Comparison of ENCODE assay signal across 16 mouse cellular contexts in the genomic region with DNA sequence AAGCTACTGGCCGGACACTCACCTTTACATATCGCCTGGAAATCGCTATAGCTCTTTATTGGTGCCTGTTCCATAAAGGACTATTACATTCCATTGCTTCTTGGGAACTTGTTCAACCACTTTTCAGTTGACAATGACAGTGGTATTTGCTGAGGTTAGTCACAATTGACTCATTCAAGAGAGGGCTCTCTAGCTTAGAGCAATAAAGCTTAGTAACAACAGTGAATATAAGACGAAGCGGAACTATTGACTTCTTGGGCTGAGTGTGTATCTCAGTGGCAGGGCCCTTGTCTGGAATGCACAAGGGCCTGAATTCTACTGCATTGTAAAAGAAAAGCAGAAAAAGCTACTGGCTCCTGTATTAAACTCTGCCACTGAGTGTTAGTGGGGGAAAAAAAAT. TPM values are rescaled to one million over a fixed set of nuclear protein-coding genes. Genes with fewer than 3 reads are reported as not detected.
A peak's percentile ranks its signal among the peaks of the same experiment; 100 is the strongest.
DNase-seq lines count a peak whose midpoint lies in the region; ATAC-seq and TF ChIP-seq lines count a peak whose summit lies in the region.
"Had no signal": no experiment of that assay in that cellular context is flagged by ENCODE, and none has a peak within 500 bp of the region (broad histone marks: within the 10 kb centered on the region; RNA-seq: fewer than 3 reads in every experiment).

No protein-coding gene starts in this region.

- no peak overlapping the region for H3K27ac ChIP-seq in embryonic facial prominence, embryonic 14.5 days (replicated peaks; ENCODE audit: low read depth, low read length)
- H3K27ac ChIP-seq in embryonic facial prominence, embryonic 10.5 days (replicated peaks), result no peak overlapping the region
- peak overlapping the region; percentile 75 for H3K27ac ChIP-seq in left cerebral cortex, adult 2 months
- peak overlapping the region; percentile 25; the same call in 1 of the 2 replicates for H3K27ac ChIP-seq in bone marrow macrophage, adult 2 months (ENCODE audit: insufficient read depth, low read depth, low read length)
- H3K27ac ChIP-seq in liver, postnatal 0 days (ENCODE audit: low read depth), result no peak overlapping the region
- H3K27ac ChIP-seq: limb, embryonic 12.5 days; neural tube, embryonic 15.5 days had no signal

- H3K4me2 ChIP-seq in embryonic facial prominence, embryonic 14.5 days (ENCODE audit: low read depth, low read length), result no peak overlapping the region
- H3K4me2 ChIP-seq in liver, postnatal 0 days (ENCODE audit: low read depth, low read length), result peak overlapping the region; percentile 65
- H3K4me2 ChIP-seq: limb, embryonic 12.5 days; neural tube, embryonic 15.5 days had no signal

- 78% methylated on average over 5 of the region's 5 CpGs for WGBS in embryonic facial prominence, embryonic 14.5 days
- 86% methylated on average over 5 of the region's 5 CpGs for WGBS in embryonic facial prominence, embryonic 10.5 days
- 91% methylated on average over 5 of the region's 5 CpGs for WGBS in liver, postnatal 0 days (ENCODE audit: insufficient replicate concordance)

- no peak overlapping the region for H3K9ac ChIP-seq in embryonic facial prominence, embryonic 14.5 days (ENCODE audit: low read depth, low read length)
- H3K9ac ChIP-seq in liver, postnatal 0 days (replicated peaks), result no peak overlapping the region
- H3K9ac ChIP-seq: limb, embryonic 12.5 days; neural tube, embryonic 15.5 days had no signal

- TF ChIP-seq POLR2A in bone marrow macrophage, adult 2 months (IDR thresholded peaks at IDR 0.05; ENCODE audit: borderline replicate concordance, low read depth, low read length), result no peak

- DNase-seq in embryonic facial prominence, embryonic 14.5 days (ENCODE audit: low spot score), result peak; percentile 46
- no peak for DNase-seq in embryonic facial prominence, embryonic 10.5 days (ENCODE audit: low spot score)
- no peak for DNase-seq in left cerebral cortex, adult 2 months (ENCODE audit: extremely low spot score in 1 of 2, low spot score in 2 of 2)
- DNase-seq in left cerebral cortex, postnatal 14 days (ENCODE audit: low spot score in 2 of 2), result no peak
- no peak for DNase-seq in liver, postnatal 0 days
- no peak for DNase-seq in urinary bladder, postnatal 36 days (ENCODE audit: low spot score in 2 of 2)
- no peak for DNase-seq in thymus, postnatal 25 days
- DNase-seq: cerebellum, adult 11 months; gastrocnemius, postnatal 14 days; kidney, postnatal 14 days; layer of hippocampus, postnatal 36 days; thymus, adult 2 months had no signal

- no peak for TF ChIP-seq CTCF in left cerebral cortex, adult 2 months (IDR thresholded peaks at IDR 0.05)
- TF ChIP-seq CTCF in bone marrow macrophage, adult 2 months (IDR thresholded peaks at IDR 0.05; ENCODE audit: low read depth, low read length), result no peak
- TF ChIP-seq CTCF in liver, postnatal 0 days (IDR thresholded peaks at IDR 0.05; ENCODE audit: low read depth), result no peak

- no peaks in the 10 kb centered on the region for H3K9me3 ChIP-seq in embryonic facial prominence, embryonic 14.5 days (ENCODE audit: control insufficient read depth, low read length)
- H3K9me3 ChIP-seq in embryonic facial prominence, embryonic 10.5 days, result no peaks in the 10 kb centered on the region
- H3K9me3 ChIP-seq in liver, postnatal 0 days (ENCODE audit: low read length), result no peaks in the 10 kb centered on the region
- H3K9me3 ChIP-seq: limb, embryonic 12.5 days; neural tube, embryonic 15.5 days had no signal

- H3K4me3 ChIP-seq in embryonic facial prominence, embryonic 14.5 days (ENCODE audit: low read depth, low read length), result no peak overlapping the region
- H3K4me3 ChIP-seq in embryonic facial prominence, embryonic 10.5 days, result no peak overlapping the region
- no peak overlapping the region for H3K4me3 ChIP-seq in left cerebral cortex, adult 2 months
- H3K4me3 ChIP-seq in bone marrow macrophage, adult 2 months (ENCODE audit: insufficient read depth, low read length), result no peak overlapping the region
- 0 out of 2 replicates have a peak overlapping the region, but pooled peaks have one; percentile 46 for H3K4me3 ChIP-seq in liver, postnatal 0 days (ENCODE audit: low read depth, low read length)
- H3K4me3 ChIP-seq: limb, embryonic 12.5 days; neural tube, embryonic 15.5 days had no signal

- no peaks in the 10 kb centered on the region for H3K27me3 ChIP-seq in embryonic facial prominence, embryonic 14.5 days (replicated peaks; ENCODE audit: control insufficient read depth, insufficient read depth, low read length)
- no peaks in the 10 kb centered on the region for H3K27me3 ChIP-seq in embryonic facial prominence, embryonic 10.5 days (replicated peaks; ENCODE audit: low read depth, poor library complexity, severe bottlenecking)
- H3K27me3 ChIP-seq in liver, postnatal 0 days (ENCODE audit: insufficient read depth, low read length), result no peaks in the 10 kb centered on the region
- H3K27me3 ChIP-seq: limb, embryonic 12.5 days; neural tube, embryonic 15.5 days had no signal

- TF ChIP-seq EP300 in liver, postnatal 0 days (IDR thresholded peaks at IDR 0.05; ENCODE audit: low read depth), result no peak

- peaks cover 21% of the 10 kb centered on the region; the same call in 1 of the 2 replicates for H3K36me3 ChIP-seq in embryonic facial prominence, embryonic 14.5 days (ENCODE audit: control insufficient read depth, insufficient read depth, low read length)
- H3K36me3 ChIP-seq in embryonic facial prominence, embryonic 10.5 days (replicated peaks), result peaks cover 17% of the 10 kb centered on the region; the same call in 1 of the 2 replicates
- peaks cover 43% of the 10 kb centered on the region for H3K36me3 ChIP-seq in liver, postnatal 0 days (replicated peaks; ENCODE audit: insufficient read depth, low read length)
- H3K36me3 ChIP-seq: limb, embryonic 12.5 days; neural tube, embryonic 15.5 days had no signal

- intact Hi-C loops in left cerebral cortex, adult 2 months (cut with DNase I), result no loop called here
- intact Hi-C loops in left cerebral cortex, postnatal 14 days (cut with DNase I), result no loop called here

- no peaks in the 10 kb centered on the region for H3K4me1 ChIP-seq in embryonic facial prominence, embryonic 14.5 days (ENCODE audit: control insufficient read depth, insufficient read depth, low read length)
- no peaks in the 10 kb centered on the region for H3K4me1 ChIP-seq in embryonic facial prominence, embryonic 10.5 days
- peaks cover 15% of the 10 kb centered on the region for H3K4me1 ChIP-seq in bone marrow macrophage, adult 2 months (ENCODE audit: control insufficient read depth, insufficient read depth, low read length)
- H3K4me1 ChIP-seq in liver, postnatal 0 days (ENCODE audit: insufficient read depth), result peaks cover 16% of the 10 kb centered on the region
- H3K4me1 ChIP-seq: limb, embryonic 12.5 days; neural tube, embryonic 15.5 days had no signal

- 0 out of 2 replicates have a peak, but pooled peaks have one; percentile 37 for ATAC-seq in embryonic facial prominence, embryonic 14.5 days (ENCODE audit: low read depth)
- ATAC-seq in liver, postnatal 0 days, result no peak
- ATAC-seq: inflammation-experienced regulatory T-cells, adult 6 months had no signal

RNA-seq across cellular contexts. Expression of a gene that starts 9.6 kb away (rescaled TPM):
- 28.8 and 34.4 TPM in 2 replicates for polyA plus RNA-seq in embryonic facial prominence, embryonic 14.5 days (2014; fragmentation: Nextera tagmentation; extraction: Ambion mirVana)
- 19.3 and 20.6 TPM in 2 replicates for polyA plus RNA-seq in embryonic facial prominence, embryonic 10.5 days (2016; fragmentation: Nextera tagmentation; extraction: Ambion mirVana)
- 10 to 100 TPM; 28.4 to 30.0 TPM for total RNA-seq in left cerebral cortex, adult 2 months (2021)
- 10 to 100 TPM; 21.3 to 28.1 TPM for total RNA-seq in left cerebral cortex, postnatal 14 days (2021)
- 1.7 TPM in 2 replicates for polyA plus RNA-seq in bone marrow macrophage, adult 2 months (2012; ENCODE audit: insufficient read depth, insufficient read length, missing spikeins)
- 24.0 and 24.6 TPM in 2 replicates for polyA plus RNA-seq in liver, postnatal 0 days (2015; fragmentation: Nextera tagmentation; extraction: Ambion mirVana)

RNA-seq across cellular contexts. Expression of a gene that starts 40.6 kb away (rescaled TPM):
- polyA plus RNA-seq in embryonic facial prominence, embryonic 14.5 days (2014; fragmentation: Nextera tagmentation; extraction: Ambion mirVana), result 22.8 and 23.3 TPM in 2 replicates
- polyA plus RNA-seq in embryonic facial prominence, embryonic 10.5 days (2016; fragmentation: Nextera tagmentation; extraction: Ambion mirVana), result 30.2 and 36.4 TPM in 2 replicates
- 10 to 100 TPM; 26.7 to 32.5 TPM for total RNA-seq in left cerebral cortex, adult 2 months (2021)
- 10 to 100 TPM; 25.2 to 25.9 TPM for total RNA-seq in left cerebral cortex, postnatal 14 days (2021)
- 9.7 and 10.3 TPM in 2 replicates for polyA plus RNA-seq in bone marrow macrophage, adult 2 months (2012; ENCODE audit: insufficient read depth, insufficient read length, missing spikeins)
- 16.3 and 22.5 TPM in 2 replicates for polyA plus RNA-seq in liver, postnatal 0 days (2015; fragmentation: Nextera tagmentation; extraction: Ambion mirVana)

RNA-seq across cellular contexts. Expression of a gene that starts 40.7 kb away (rescaled TPM):
- polyA plus RNA-seq in embryonic facial prominence, embryonic 14.5 days (2014; fragmentation: Nextera tagmentation; extraction: Ambion mirVana), result 17.9 and 21.6 TPM in 2 replicates
- 37.9 and 38.6 TPM in 2 replicates for polyA plus RNA-seq in embryonic facial prominence, embryonic 10.5 days (2016; fragmentation: Nextera tagmentation; extraction: Ambion mirVana)
- 10 to 100 TPM; 12.3 to 13.0 TPM for total RNA-seq in left cerebral cortex, adult 2 months (2021)
- total RNA-seq in left cerebral cortex, postnatal 14 days (2021), result 10 to 100 TPM in 1 of 2 experiments, 1 to 10 TPM in 1; 8.8 to 10.4 TPM
- 3.1 and 3.5 TPM in 2 replicates for polyA plus RNA-seq in bone marrow macrophage, adult 2 months (2012; ENCODE audit: insufficient read depth, insufficient read length, missing spikeins)
- polyA plus RNA-seq in liver, postnatal 0 days (2015; fragmentation: Nextera tagmentation; extraction: Ambion mirVana), result 1.3 and 1.9 TPM in 2 replicates

Comparison
In these comparisons a context has a peak if more than half of its experiments do, and no peak if none do; other contexts are left out.
1. H3K27ac ChIP-seq: peak in left cerebral cortex, adult 2 months (single experiment) and bone marrow macrophage, adult 2 months (single experiment); none in embryonic facial prominence, embryonic 14.5 days (single experiment), embryonic facial prominence, embryonic 10.5 days (single experiment) and liver, postnatal 0 days (single experiment).